Mouse (Mus musculus) ovary, postnatal 36 days (tissue): ENCODE data around the gene Itpripl1.
"Not testable (repeated sequence)": the region's sequence is repeated elsewhere in the genome, so short reads cannot be mapped to it uniquely, and the experiment has no call there.

Source experiments
- DNase-seq: peaks from one replicate; pipeline ENCODE4 v3.0.0; 2022; ENCODE audit warnings: low spot score, mixed read lengths

Itpripl1 gene

DNA sequence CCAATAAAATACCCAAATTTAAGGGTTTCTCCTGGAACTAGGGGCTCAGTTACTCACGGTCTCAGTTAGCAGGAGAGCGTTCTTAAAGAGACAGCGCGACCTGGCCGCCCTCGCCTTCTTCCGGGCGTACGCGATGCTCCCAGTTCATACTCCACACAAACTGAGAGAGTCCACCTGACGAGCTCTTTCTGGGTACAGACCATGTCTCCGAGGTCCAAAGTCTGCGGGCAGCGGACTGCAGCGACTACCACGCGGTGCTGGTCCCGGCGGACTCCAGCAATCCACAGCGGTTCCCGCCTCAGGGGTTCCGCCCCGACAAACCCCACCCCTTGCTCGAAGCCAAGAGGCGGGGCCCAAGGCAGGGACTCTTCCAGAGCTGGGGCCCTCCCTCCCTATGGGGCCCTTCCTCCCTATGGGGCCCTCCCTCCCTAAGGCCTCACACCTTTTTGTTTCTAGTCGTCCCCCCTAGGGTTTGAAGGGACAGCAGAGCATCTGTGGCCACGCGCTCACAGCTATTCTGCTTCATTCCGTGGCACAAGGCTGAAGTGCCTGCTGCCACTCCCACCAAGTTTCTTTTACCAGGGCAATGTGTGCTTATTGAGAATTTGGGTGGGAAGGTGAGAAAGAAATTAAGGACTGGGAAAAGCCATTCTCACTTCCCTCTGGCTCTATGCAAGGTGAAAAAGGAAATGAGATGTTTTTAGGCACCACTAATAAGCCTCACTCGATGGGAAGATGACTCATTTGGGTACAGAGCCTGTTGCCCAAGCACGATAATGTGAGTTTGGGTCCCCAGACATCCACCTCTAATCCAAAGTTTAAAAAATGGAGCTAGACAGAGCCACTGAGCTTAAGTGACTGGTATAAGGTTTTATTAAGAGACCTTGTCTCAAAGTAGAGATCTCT lies at the start of gene Itpripl1:
Gene Itpripl1, minus strand, starts transcription at position 285 of the 906 bp plus-strand sequence.
- peak; percentile 78 for DNase-seq

DNA sequence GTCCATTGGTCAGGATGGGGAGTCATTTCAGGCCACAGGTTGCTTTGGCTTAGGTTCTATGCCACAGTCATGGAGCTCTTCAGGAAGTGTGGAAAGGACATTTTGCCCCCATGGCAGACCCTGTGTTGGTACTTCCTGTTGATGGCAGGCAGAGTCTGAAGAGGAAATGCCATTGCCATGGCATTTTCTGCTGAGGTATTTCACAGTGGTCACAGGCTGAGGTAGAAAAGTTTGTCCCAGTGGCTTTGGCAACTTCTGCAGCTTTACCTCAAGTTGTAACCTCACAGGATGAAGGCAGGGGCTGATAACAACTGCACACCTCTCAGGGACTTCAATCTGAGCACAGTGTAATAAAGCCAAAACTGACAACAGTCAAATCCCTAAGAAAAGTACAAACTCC lies 46.3 kb upstream of the Itpripl1 start:
- DNase-seq: no peak

DNA sequence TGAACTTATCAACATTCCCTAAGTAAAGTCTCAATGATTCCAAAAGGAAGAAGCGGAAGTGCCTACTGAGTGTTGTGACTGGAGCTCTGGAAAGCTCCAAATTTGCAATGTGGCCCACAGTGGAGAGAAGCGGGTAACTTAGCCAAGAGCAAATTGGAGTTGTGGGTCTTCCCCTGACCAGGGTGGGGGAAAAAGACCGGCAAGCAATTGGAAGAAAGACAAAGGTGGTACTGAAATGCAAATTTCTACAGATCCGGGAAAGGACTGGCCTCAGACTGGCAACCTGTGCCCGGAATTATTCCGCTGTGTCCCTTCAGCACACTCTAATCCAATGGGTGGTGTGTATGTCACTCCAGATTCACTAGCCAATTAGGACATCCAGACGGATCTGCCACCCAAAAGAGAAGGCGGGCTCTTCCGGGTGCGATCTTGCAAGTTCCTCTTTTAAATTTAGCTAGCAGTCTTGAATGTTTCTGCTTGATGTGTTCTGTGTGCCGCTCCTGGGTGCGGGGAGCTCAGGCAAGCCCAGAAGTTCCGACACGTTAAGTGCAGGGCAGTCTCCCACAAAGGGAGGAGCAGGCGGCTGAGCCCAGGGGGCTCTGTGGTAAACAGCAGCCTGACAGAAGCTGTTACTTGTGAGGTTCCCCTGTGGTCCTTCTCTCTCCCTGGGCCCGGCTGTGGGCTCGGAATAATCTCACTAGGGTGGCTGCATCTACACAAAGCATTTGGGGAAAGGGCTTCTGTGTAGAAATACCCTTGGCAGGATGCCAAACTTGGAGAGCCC lies 39.5 kb upstream of the Itpripl1 start:
- peak; percentile 61 for DNase-seq

DNA sequence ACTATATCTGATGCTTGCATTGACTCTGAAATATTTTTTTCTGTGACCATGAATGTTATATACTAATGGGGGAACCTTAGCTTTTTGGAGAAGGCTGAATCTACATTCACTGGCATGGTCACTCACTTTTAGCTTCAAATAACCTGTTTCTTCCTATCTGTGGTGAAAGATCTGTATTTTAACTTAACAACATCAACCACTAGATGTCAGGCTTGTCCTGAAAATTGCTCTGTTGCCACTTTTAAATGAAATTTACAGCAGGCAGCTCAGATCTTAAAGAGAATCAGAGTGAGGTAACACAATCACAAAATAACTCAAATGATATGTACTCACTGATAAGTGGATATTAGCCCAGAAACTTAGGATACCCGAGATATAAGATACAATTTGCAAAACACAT lies 23.0 kb upstream of the Itpripl1 start:
- DNase-seq: not testable (repeated sequence)

DNA sequence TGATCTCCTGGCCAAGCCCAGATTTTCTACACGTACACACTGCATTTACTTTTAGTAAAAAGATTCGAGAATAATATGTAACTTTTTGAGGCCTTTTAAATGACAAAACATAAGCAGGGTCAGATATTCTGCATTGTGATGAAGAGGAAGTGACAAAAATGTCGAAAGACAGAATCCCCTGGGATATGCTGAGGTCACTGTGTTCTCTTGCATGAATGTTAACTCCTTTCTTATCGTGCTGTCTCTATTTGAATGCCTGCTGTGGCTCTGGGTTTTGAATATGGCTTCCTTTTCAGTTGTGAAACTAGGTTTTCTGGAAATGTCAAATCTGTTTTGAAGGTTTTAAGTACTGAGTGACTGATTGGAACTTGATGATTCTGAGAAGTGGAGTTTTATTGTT lies 22.4 kb upstream of the Itpripl1 start:
- no peak for DNase-seq

GRCm38 (mm10) chr2:127145699-127146098 lies 2.5 kb upstream of the Itpripl1 start:
- DNase-seq: no peak

GRCm38 (mm10) chr2:127142577-127143157 lies 575 bp downstream of the Itpripl1 start:
- DNase-seq: no peak

DNA sequence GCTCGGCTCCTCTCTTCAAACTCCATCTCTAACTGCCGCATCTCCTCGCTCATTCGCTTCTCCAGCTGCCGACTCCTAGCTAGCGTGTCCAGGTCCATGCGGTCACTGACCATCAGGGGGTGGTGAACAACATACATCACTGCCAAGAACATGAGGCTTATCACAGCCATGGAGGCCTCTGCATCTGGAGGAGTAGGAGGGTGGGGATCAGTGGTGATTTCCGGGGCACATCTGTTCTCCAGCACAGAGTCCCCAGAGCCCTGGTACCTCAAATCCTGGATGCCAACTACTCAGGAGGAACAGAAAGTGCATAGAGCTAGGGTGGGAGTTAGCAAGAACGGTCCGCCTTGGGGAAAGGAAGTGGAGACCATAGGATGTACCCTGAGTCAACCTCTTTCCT lies 1.2 kb downstream of the Itpripl1 start:
- DNase-seq: no peak

GRCm38 (mm10) chr2:127140011-127140410 lies 3.2 kb downstream of the Itpripl1 start:
- no peak for DNase-seq

DNA sequence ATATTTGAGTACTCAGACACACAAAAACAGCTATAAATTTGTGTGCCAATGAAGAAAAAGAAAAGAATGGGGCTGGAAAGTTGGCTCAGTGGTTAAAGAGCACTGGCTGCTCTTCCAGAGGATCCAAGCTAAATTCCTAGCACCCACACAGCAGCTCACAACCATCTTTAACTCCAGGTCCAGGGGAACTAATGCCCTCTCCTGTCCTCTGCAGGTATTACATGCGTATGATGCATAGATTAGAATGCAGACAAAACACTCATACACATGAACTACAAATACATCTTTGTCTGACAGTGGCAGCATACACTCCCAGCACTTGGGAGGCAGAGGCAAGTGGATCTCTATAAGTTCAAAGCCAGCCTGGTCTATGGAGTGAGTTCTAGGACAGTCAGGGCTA lies 3.6 kb downstream of the Itpripl1 start:
- DNase-seq: no peak

DNA sequence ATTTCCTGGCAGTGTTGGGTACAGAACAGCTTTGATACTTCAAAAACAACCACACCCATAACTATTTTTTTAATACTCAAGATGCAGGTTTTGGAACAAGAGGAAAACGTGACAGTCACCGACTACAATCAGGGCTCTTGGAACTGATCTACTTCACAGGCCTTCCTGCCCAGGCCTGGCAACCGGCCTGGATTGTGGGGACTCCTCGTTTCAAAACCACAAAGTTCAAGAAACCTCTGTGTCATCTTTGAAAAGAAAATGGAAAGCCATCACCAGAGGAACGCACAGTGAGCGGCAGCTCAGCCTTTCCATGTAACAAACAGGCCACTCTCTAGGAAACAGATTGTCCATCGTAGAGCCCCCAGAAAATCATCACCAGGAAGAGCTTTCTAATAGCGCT lies 4.1 kb downstream of the Itpripl1 start:
- no peak for DNase-seq

DNA sequence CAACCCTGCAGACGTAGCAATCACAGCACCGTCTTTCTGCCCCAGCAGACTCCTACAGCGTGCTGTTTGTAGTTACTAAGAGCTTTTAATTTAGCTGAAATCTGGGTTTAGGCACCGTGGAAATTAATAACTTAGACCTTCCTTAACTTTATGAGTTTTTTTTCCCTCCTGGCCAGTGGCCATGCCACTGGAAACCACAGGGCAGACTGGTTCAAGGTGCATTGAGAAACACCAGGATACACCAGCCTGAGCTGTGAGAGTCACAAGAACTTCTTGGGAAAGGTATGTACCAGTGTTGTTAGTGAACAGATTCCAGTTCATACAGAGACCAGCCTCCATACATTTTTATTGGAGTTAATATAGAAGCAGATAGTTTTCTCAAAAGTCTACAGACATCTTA lies 4.8 kb downstream of the Itpripl1 start:
- no peak for DNase-seq

- DNase-seq: no peak
Observed at GRCm38 (mm10) chr2:127137838-127138420, 5.3 kb downstream of the Itpripl1 start.

- DNase-seq: no peak
Observed at GRCm38 (mm10) chr2:127136979-127137378, 6.3 kb downstream of the Itpripl1 start.

DNA sequence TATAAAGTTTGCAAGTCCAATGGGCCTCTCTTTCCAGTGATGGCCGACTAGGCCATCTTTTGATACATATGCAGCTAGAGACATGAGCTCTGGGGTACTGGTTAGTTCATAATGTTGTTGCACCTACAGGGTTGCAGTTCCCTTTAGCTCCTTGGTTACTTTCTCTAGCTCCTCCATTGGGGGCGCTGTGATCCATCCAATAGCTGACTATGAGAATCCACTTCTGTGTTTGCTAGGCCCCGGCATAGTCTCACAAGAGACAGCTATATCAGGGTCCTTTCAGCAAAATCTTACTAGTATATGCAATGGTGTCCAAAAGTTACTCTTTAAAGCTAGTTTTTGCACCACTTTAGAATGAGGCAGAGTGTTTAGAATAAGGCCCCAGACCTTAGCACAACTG lies 8.0 kb downstream of the Itpripl1 start:
- not testable (repeated sequence) for DNase-seq

GRCm38 (mm10) chr2:127133621-127134461 lies 9.4 kb downstream of the Itpripl1 start, which contains the start of gene Ncaph:
Ncaph (minus strand) TSS chr2:127133954.
- DNase-seq: peak; percentile 94

GRCm38 (mm10) chr2:127131353-127131752 lies 11.9 kb downstream of the Itpripl1 start:
- DNase-seq: no peak

DNA sequence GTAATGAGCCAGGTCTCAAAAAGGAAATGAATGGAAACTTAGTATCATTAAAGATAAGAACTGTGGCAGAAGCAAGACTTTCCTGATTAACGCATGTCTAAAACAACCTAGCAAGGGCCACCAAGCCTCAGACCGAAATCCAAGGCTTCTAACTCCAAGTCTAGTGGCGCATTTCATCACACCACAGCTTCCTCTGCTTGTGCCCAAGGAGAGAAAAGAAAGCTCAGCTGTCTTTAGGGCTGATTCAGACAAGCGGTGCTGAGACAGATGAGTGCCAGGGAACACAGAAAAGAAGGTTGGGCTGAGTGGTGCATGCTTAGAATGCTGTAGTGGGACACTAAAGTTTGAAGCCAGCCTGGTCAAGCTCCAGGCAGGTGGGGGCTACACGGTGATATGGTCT lies 14.3 kb downstream of the Itpripl1 start:
- DNase-seq: no peak

DNA sequence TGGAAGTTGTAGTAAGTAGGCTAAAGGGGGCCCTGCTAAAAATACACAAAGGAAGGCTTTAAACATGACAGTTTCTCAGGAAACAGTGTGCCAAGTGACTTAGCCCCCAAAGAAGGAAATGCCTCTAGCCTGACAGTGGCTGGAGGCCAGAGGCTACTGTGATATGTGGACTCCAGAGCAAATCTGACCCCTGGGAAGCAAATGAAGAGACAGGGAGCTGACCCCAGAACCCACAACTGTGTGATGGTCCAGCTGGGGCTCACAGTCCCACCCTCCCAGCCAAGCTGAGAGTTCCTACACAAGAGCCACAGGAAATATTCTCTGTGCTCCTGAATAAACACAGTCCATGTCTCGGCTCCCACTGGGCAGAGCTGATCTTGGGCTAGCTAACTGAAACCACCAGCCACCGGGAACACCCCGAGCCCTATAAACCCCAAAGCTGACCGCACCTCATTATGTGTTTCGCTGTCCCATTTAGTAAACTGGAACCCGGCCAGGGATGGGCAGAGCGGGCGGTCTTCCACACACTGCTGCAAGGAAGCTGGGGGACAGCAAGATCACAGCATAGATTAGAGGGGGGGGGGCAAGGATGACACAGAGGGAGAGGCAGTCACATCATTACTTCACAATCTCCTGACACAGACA lies 21.5 kb downstream of the Itpripl1 start:
- no peak for DNase-seq

DNA sequence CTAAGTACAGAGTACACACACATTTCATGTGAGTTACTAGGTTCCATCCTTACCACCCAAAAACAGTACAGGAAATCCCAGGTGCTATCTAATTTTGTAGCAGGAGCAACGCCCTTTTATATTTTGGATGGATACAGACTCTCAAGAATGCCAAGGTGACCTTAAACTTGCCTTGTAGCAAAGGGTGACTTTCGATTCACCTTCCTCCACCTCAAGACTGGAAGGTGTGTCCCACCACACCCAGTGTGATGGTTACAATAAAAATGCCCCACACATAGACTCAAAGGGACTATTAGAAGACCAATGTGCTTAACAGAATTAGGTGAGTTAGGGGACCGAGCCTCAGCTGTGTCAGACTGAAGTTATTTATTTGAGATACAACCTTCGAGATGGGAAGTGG lies 34.3 kb downstream of the Itpripl1 start:
- no peak for DNase-seq

DNA sequence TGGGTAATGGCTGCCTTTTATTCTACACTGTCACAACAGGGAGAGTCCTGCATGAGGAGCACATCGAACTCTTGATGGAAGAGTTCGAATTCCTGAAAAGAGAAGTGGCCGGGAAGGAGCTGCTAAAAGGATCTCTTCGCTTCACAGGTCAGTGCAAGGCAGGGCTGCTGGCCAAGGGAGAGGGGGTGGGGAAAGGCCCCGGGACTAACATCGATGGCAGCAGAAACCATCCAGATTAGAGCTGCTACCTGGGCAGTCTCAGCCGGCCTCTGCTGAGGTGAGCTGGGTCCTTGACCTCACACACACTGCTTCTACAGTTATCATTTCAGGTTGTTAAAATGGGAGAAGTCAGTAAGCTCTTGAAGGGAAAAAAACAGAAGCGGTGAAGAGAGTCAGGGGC lies 51.2 kb downstream of the Itpripl1 start:
- no peak for DNase-seq
